Mouse (Mus musculus) spleen, postnatal 0 days (tissue): ENCODE results near the gene Nkx2-9. TPM values are rescaled to one million over a fixed set of nuclear protein-coding genes. Genes with fewer than 3 reads are reported as not detected.

Source experiments
- polyA plus RNA-seq: library from polyadenylated mRNA; unstranded; fragments of >200 nt; fragmentation: Nextera tagmentation; extraction: Ambion mirVana; gene quantifications from 2 replicates; pipeline ENCODE4 v1.2.1, GENCODE M21; 2015

Nkx2-9 gene
- polyA plus RNA-seq: not detected in 2 replicates

GRCm38 (mm10) chr12:56612761-56613437 is at the start of gene Nkx2-9:
Nkx2-9 (minus strand) TSS chr12:56613284.

Other genes with a start within 250 kb of the Nkx2-9 start
- not detected in 2 replicates for gene Nkx2-1, start 76.4 kb downstream of the Nkx2-9 start, polyA plus RNA-seq
- gene Pax9, start 78.5 kb upstream of the Nkx2-9 start, polyA plus RNA-seq: 0.59 and 0.69 TPM in 2 replicates